Mouse (Mus musculus): ENCODE results near the gene Gm37240.

DNA sequence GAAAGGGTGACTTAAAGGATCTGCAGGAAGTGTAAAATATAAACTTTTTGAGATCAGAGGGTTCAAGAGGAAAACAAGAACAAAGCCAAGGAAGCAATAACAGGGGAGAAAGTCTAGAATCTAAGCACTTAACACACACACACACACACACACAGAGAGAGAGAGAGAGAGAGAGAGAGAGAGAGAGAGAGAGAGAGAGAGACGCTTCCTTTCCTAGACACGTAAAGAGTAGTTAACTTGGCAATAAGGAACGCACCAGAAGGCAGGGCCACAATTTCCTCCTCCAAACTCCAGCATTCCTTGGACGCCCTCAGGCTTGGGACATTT lies 1305.7 kb downstream of the Gm37240 start:
- TF ChIP-seq GATA2 (IDR thresholded peaks at IDR 0.05; ENCODE audit: borderline replicate concordance, low read depth, low read length) = no peak
- no peak for TF ChIP-seq CTCF (IDR thresholded peaks at IDR 0.05; ENCODE audit: low read depth, low read length)
